Mouse (Mus musculus) ovary, adult 10 weeks (tissue): ENCODE results near the gene Iah1. TPM values are rescaled to one million over a fixed set of nuclear protein-coding genes. Genes with fewer than 3 reads are reported as not detected.

Experiments used
- polyA plus RNA-seq: library from polyadenylated mRNA; stranded (reverse); fragments of 350-450 nt; fragmentation: Illumina TruSeq; extraction: RNeasy Lipid Tissue Mini Kit (QIAGEN cat#74804); gene quantifications from one replicate; pipeline ENCODE4 v1.2.3, GENCODE M21; 2014

The Iah1 gene
- polyA plus RNA-seq = 28.1 TPM

DNA sequence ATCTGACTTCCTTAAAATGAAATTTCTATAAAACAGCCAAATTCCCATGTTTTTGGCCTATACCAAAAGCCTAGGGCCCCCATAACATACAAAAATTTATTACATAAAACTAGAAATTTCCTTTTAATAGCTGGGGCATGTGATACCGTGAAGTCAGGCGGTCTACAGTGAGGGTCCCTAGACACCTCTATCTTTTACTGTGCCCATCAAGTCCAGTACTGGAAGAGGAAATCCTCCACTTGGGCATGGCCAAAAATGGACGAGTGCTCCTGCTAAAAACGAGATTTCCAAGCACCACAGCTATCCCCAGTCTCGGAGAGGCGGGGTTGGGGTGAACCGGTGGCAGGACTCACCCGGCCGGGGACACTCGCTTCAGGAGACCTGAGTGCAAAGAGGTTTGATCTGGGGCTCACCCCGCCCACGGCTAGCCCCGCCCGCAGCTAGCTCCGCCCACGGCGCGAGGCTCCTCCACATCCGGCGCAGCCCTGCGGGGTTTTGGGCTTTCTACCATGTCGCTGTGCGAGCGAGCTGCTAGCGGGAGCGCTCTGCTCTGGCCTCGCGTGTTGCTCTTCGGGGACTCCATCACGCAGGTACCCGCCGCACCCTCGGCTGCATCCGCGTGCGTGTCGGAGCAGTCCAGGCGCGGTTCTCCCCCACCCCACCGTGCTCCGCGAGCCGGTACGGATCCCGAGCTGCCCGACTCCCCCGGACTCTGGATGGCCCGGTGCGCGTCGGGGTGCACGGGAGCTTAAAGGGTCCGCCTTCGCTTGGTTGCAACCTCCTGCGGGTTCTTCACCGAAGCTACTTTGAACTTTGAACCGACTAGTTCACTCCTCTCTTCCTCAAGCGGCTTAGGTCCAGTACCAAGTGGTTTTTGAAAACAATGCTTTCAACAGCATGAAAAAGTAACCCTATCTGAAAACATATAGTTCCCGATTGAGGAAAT is at the start of gene Iah1:
Iah1 (plus strand) TSS at position 467 of the 946 bp plus-strand sequence.

DNA sequence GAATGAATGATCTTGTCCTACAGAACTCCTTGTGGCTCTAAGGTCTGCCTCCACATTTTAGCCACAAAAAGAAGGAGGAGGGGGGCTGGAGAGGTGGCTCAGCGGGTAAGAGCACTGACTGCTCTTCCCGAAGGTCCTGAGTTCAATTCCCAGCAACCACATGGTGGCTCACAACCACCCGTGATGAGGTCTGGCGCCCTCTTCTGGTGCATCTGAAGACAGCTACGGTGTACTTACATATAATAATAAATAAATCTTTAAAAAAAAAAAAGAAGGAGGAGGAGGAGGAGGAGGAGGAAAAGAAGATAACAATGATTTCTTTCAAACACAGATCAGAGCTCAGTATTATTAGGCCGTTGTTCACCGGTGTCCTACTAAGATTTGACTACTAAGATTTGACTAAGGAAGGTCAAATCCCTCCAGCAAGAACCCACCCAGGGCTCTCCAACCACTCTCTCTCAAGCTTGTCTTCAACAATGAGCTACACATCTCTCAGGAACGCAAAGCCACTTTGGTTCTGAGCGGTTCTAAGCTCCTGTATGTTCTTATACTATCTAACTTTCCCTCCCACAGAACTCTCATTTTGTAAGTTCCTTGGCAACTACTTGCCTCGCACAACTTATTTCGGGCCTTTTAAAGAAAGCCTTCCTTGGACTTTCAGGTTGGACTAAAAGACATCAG is 31.3 kb upstream of the Iah1 start, which contains the start of gene Cpsf3:
Cpsf3 (plus strand) TSS at position 631 of the 681 bp plus-strand sequence.

DNA sequence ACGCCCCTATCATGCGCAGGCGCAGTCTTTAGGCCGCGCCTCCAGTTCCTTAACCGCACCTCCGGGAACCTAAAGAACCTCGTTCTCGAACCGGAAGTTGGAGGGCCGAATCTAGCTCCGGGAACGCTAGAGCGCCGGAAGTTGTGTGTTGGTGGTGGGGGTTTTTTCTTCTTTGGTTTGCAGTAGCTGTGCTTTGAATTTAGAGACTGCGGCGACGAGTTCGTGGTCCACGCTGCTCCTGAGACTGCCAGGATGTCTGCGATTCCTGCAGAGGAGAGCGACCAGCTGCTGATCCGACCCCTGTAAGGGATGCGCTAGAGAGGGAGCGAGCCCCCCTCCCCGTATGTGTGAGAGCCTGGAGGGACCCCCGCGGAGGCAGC is 30.0 kb upstream of the Iah1 start, which contains the start of gene Itgb1bp1:
Itgb1bp1 (minus strand) TSS at position 42 of the 380 bp plus-strand sequence.

DNA sequence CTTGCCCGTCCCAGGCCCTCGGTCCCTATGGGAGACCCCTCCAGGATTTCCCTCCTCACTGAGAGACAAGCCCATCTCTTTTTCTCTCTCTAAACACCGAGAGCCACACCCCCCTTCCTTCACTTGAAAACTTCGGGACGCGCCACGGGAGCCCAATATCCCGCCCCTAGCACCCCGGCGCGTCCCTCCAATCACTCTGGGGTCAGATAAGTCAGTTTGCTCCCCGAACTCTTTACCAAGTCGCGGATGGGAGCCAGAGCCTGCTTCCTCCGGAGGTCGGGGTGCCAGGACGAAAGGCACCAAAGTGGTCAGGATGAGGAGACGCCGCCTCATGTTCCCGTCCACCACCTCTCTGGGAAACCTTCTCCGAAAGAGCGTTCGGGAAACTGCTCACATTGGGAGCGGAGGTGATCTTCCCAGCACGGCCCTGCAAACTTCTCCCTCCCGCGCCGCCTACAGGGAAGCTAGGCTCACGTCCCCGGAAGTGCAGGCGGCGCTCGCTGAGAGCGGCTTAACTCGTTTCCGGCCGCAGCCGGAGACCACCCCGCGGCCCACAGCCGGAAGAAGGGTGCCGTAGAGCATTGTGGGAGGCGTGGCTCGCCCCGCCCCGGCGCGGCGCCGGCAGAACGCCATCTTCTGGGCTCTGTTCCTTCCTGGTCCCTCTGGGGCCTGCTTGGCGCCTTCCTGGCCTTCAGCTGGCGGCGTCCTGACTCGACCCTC is 57.1 kb downstream of the Iah1 start, which contains the start of gene Adam17:
Adam17 (minus strand) TSS at position 533 of the 720 bp plus-strand sequence.

Other genes with a start within 250 kb of the Iah1 start
- 87.9 TPM for gene Cpsf3, start 31.0 kb upstream of the Iah1 start, polyA plus RNA-seq
- gene Itgb1bp1, start 30.1 kb upstream of the Iah1 start, polyA plus RNA-seq = 13.3 TPM
- gene Adam17, start 57.2 kb downstream of the Iah1 start, polyA plus RNA-seq = 124 TPM
- gene Ywhaq, start 101.2 kb downstream of the Iah1 start, polyA plus RNA-seq = 1,122 TPM